Mouse (Mus musculus) megakaryocyte, adult 5-6 weeks (primary cell): ENCODE measurements at regions not wholly inside any gene's neighbourhood (a gene's known extent, or its start where the extent isn't known, plus 50 kb on each side); places are given as distances from the start of the nearest gene placed in this dataset.

Source experiments
- ATAC-seq: 2 replicates; pipeline ENCODE4 v1.8.0; 2016; ENCODE audit warnings: mild to moderate bottlenecking, inconsistent platforms; ENCODE audit not compliant: poor library complexity, severe bottlenecking

- ATAC-seq: no peak
Measured at GRCm38 (mm10) chr4:131266764-131267163, 322.6 kb downstream of the Matn1 start.

GRCm38 (mm10) chr4:131267760-131268159 is 323.6 kb downstream of the Matn1 start:
- no peak for ATAC-seq

DNA sequence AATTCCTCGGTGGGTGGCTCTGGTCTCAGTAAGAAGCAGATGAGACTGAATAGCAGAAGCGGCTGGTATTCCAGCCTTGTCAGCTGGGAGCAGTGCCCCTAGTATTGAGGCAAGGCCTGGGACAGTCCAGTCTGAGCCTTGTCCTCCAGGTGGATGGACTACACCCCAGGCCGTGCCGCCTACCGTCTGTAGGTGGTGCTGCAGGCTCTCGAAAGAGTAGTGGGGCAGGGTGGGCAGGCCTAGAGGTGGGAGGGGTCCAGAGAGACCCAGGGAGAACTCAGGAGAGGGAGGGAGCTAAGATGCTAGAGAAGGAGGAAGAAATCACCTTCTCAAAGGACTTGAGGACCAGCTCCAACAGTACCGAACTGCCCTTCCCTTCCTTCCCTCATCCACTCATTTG is 326.0 kb downstream of the Matn1 start:
- ATAC-seq: no peak

GRCm38 (mm10) chr4:131272060-131272459 is 327.9 kb downstream of the Matn1 start:
- 0 out of 2 replicates have a peak, but pooled peaks have one; percentile 21 for ATAC-seq

DNA sequence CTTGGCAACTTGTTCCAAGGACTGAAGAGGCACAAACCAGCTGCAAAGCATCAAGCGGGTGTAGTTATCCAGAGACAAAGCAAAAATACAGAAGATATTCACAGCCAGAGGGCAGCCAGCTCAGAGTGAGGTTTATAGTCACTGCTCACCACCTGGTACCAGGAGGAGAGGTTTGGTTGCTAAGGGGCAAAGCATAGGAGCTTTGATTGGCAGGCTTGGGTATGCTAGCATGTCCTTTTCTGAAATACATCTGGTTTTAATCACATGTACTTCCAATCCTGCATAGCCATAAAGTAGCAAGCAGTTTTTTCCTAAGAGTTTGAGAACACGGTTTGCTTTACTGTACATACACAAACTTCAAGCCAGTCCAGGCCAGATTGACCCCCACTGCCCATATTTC is 349.4 kb downstream of the Matn1 start:
- no peak for ATAC-seq

- peak; percentile 87 for ATAC-seq
Measured at GRCm38 (mm10) chr4:131298011-131298674, 354.0 kb downstream of the Matn1 start.

DNA sequence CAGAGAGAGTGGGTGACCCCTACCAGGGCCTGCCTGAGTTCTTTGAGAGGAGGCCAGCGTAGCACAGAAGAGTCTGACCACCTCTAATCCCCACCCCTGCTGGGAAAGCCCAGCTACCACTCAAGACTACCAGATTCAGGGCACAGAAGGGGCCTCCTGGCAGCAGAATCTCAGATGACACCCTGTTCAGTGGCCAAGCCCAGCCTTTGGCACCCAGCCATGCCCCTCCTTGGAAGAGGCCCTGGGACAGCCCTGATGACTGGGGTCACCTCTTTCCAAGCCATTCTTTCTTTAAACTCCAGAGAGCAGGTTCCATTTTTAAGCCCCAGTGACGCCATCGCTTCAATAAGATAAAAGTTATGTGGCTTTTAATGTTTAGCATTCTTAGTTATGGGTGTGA is 359.8 kb downstream of the Matn1 start:
- ATAC-seq: no peak

DNA sequence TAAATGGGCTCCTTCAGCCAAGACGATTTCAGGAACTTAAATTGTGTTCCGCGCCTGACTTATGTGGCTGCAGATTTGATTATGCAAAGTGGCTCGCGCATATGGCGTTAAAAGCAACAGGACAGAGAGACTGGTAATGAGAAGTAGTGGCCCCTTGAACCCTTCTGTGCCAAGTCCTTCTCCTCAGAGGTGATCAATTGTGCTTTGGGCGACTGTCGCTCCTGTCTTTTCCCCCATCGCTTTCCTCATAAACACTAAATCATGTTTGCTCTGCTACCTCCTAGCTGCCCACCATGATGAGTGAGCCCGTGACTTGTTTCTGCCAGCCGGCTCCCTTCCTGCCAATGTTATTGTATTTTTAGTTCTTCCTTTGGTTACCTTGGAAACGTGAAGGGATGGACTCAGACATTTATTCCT is 360.2 kb downstream of the Matn1 start:
- no peak for ATAC-seq

GRCm38 (mm10) chr4:131314231-131314630 is 370.0 kb downstream of the Matn1 start:
- no peak for ATAC-seq

DNA sequence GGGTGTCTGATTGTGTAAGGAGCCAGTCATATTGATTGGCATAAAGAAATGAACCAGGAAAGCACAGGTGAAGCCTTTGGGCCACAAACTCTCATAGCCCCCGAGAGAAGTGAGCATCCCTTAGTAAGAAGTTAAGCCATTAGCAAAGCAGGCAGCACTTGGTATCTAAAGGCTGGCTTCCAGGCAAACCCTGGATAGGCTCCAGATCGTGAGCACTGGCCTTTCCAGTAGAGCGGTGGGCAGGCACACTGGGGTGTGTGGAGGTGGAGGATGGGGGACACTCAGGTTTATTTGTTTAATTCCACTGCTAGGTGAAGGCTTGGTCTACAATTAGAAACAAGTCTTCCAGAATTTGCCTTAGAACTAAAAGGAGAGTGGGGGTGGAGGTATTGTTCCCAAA is 371.9 kb downstream of the Matn1 start:
- ATAC-seq: no peak

- ATAC-seq: no peak
Measured at GRCm38 (mm10) chr4:131322323-131322722, 378.1 kb downstream of the Matn1 start.

GRCm38 (mm10) chr4:131324486-131324885 is 380.3 kb downstream of the Matn1 start:
- no peak for ATAC-seq

DNA sequence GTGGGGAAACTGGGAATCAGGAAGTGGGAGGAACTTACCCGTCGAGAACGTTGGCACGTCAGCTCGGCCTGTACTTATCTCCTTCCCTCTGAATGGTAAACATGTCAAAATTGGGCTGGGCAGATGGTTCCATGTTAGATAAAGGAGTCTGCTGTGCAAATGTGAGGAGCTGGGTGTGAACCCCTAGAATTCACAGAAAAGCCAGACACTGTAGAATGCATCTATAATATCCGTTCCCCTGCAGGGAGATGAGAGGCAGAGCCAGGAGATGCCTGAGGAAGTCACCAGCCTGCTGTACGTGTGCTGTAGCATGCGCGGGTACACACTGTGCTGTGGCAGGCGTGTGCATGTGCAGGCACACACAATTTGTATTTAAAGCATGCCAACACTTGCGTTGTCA is 381.0 kb downstream of the Matn1 start:
- ATAC-seq: no peak

GRCm38 (mm10) chr4:131325609-131326008 is 381.4 kb downstream of the Matn1 start:
- no peak for ATAC-seq

- no peak for ATAC-seq
Measured at GRCm38 (mm10) chr4:131329398-131329797, 385.2 kb downstream of the Matn1 start.

DNA sequence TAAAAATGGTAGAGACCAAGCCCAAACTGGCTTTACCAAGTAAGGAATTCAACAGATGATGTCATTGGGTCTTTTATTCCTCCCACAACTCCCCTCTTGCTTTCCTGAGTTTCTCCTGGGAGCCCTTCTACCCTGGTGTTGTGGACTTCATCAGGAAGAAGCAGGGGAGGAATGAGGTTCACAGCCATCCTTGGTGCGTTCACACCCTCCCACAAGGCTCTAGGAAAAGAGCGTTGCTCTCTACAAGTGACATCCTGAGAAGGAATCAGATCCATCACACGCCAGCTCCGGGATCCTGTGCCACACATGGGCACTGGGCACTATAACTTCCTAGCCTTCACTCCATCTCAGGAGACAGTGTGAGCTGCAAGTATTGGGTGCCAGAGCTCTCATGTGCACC is 387.5 kb downstream of the Matn1 start:
- no peak for ATAC-seq

DNA sequence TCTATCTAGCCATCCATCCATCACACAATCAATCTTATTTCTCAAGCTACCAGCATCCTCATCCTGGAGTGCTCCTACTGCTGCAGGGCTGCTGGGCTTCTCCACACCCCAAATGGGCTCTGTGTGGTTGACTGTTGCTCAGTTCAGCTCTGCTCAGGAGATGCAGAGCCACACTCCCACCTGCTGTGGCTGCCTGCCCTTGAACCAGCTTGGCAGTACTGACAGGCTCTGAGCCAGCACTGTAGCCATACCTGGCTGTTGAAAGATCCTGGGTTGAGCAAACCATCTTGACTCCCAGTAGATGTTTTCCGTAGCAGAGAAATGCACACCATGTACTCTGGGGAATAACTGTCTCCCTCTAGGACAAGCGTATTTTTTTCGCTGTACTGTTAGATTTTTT is 392.6 kb downstream of the Matn1 start:
- no peak for ATAC-seq

GRCm38 (mm10) chr4:131340993-131341695 is 397.0 kb downstream of the Matn1 start:
- no peak for ATAC-seq

GRCm38 (mm10) chr4:131346727-131347126 is 402.5 kb downstream of the Matn1 start:
- ATAC-seq: no peak

DNA sequence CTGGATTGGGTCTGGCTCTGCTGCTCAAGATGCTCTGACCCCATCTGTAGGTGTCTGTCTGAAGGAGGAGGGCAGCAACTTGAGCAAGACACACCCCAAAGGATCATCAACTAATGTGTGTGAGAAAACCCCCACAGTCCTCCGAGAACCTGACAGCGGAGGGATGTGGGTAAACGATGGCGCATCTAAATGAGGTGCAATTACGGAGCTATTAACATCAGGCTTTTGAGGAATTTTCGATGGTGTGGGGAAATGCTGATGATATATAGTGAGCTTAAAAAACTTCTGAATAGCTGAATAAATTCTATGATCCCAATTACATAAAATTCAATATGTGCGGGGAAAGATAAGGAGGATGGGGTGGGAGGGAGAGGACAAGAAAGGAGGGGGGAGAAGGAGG is 406.1 kb downstream of the Matn1 start:
- no peak for ATAC-seq

GRCm38 (mm10) chr4:131354908-131355307 is 410.7 kb downstream of the Matn1 start:
- ATAC-seq: no peak

- ATAC-seq: no peak
Measured at GRCm38 (mm10) chr4:131355526-131355991, 411.4 kb downstream of the Matn1 start.
